Mouse (Mus musculus) megakaryocyte, embryonic 14.5 days (primary cell): ENCODE results near the gene Gm9803.

ENCODE experiments used
- FLI1 ChIP-seq: IDR thresholded peaks from 2 replicates; pipeline ENCODE4 v1.6.1; 2012; ENCODE audit warnings: low read length, inconsistent platforms, mixed read lengths
- GATA1 ChIP-seq: IDR thresholded peaks from 3 replicates; pipeline ENCODE4 v1.6.1; 2012; ENCODE audit warnings: mixed read lengths, low read length, inconsistent platforms, borderline replicate concordance

- TF ChIP-seq GATA1 (no peak), FLI1 (no peak)
Observed at GRCm38 (mm10) chr10:43557630-43558165, 33.8 kb downstream of the Gm9803 start.
